Mouse (Mus musculus) forebrain, embryonic 14.5 days (tissue): Measurements from ENCODE around the gene Dnah17. TPM values are rescaled to one million over a fixed set of nuclear protein-coding genes. Genes with fewer than 3 reads are reported as not detected.

Experiments used
- ATAC-seq: fragments of 200-750 bp; cut with Nextera tagmentation; 2 replicates; pipeline ENCODE4 v1.8.0; 2017; ENCODE audit warnings: mild to moderate bottlenecking, moderate library complexity
- DNase-seq: peaks from one replicate; pipeline ENCODE4 v3.0.0-alpha.2; 2015; ENCODE audit warnings: low spot score
- H3K27ac ChIP-seq: fragments of 300-500 bp; sonication (generic); 2 replicates; pipeline ENCODE4 v1.5.1; 2014; ENCODE audit warnings: low read depth, mild to moderate bottlenecking, control low read depth, low read length, moderate library complexity
- H3K27me3 ChIP-seq: fragments of 300-500 bp; sonication (generic); replicated peaks from 2 replicates; pipeline ENCODE4 v1.6.1; 2014; ENCODE audit warnings: low read length, control low read depth, mixed read lengths; ENCODE audit not compliant: control insufficient read depth, insufficient read depth
- H3K36me3 ChIP-seq: fragments of 300-500 bp; sonication (generic); 2 replicates; pipeline ENCODE4 v1.6.1; 2014; ENCODE audit warnings: low read length, control low read depth; ENCODE audit not compliant: control insufficient read depth, insufficient read depth
- H3K4me1 ChIP-seq: fragments of 300-500 bp; sonication (generic); 2 replicates; pipeline ENCODE4 v1.6.1; 2014; ENCODE audit warnings: antibody characterized with exemption, low read length, control low read depth; ENCODE audit not compliant: control insufficient read depth, insufficient read depth
- H3K4me2 ChIP-seq: fragments of 300-500 bp; sonication (generic); 2 replicates; pipeline ENCODE4 v1.6.1; 2014; ENCODE audit warnings: mild to moderate bottlenecking, control low read depth, low read length
- H3K4me3 ChIP-seq: fragments of 300-500 bp; sonication (generic); 2 replicates; pipeline ENCODE4 v1.5.1; 2014; ENCODE audit warnings: low read depth, low read length, control low read depth
- H3K9ac ChIP-seq: fragments of 300-500 bp; sonication (generic); 2 replicates; pipeline ENCODE4 v1.6.1; 2014; ENCODE audit warnings: mild to moderate bottlenecking, low read length, control low read depth, moderate library complexity
- H3K9me3 ChIP-seq: fragments of 300-500 bp; sonication (generic); replicated peaks from 2 replicates; pipeline ENCODE4 v1.6.1; 2016; ENCODE audit warnings: low read length, control low read depth, mixed read lengths; ENCODE audit not compliant: control insufficient read depth
- WGBS: fragments of 180-500 bp; shearing (Covaris S2); extraction: QIAGEN DNeasy Blood & Tissue Kit; methylation state at CpG from one replicate; pipeline ENCODE4 v1.1.7; 2014; 5-methylcytosine and 5-hydroxymethylcytosine counted together
- polyA plus RNA-seq: library from polyadenylated mRNA; unstranded; fragments of >200 nt; fragmentation: Nextera tagmentation; extraction: Ambion mirVana; gene quantifications from 2 replicates; pipeline ENCODE4 v1.2.1, GENCODE M21; 2014

Dnah17 gene
- polyA plus RNA-seq, 1 experiment from 2014 or later = 0.08 TPM

DNA sequence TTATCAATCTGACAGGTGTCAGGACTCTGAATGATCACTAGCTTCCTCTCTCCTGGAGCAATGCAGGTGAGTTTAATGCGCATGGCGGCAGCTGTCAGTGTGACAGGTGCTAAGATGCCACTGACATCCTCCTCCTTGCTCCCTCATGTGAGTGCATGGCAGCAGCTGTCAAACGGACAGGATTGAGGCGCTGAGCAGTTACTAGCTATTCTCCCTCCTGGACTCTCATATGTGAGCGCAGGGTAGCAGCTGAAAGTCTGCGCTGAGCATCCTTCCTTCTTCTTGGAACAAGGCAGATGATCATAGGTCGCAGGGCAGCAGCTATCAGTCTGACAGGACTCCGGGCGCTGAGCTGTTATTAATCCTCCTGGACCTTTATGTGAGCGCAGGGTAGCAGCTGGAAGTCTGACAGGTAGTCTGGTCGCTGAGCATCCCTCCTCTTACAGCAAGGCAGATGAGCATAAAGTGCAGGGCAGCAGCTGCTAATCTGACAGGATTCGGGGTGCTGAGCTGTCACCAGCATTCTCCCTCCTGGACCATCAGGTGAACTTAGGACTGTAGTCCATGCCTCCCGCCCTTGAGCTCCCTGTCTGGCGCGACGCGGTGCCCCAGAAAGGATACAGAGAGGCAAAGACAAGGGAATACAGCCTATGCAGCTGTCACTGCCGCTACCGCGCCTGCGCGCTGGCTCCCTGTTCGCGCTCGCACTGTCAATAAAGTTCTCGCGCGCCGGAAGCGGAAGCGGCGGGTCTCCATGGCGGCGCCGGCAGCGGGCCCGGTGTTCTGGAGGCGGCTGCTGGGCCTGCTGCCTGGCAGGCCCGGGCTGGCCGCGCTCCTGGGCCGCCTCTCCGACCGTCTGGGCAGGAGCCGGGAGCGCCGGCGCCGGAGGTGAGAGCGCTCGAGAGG, 144.1 kb downstream of the Dnah17 start, which contains the start of gene Pgs1:
Pgs1 (plus strand) TSS at position 167 of the 906 bp plus-strand sequence.
- H3K4me1 ChIP-seq = peaks cover 11% of the 10 kb centered on the region; the same call in 1 of the 2 replicates
- ATAC-seq (peak; percentile 95), DNase-seq (peak; percentile 95)
- peak within 1 kb of the TSS; percentile 98 for H3K4me3 ChIP-seq
- H3K27ac ChIP-seq = peak within 1 kb of the TSS; percentile 84
- 6% methylated on average over 49 of the region's 51 CpGs for WGBS
- peak within 1 kb of the TSS; percentile 96 for H3K9ac ChIP-seq
- H3K9me3 ChIP-seq = no peaks in the 10 kb centered on the region
- H3K27me3 ChIP-seq = no peaks in the 10 kb centered on the region
- H3K36me3 ChIP-seq = no peaks in the 10 kb centered on the region
- peak within 1 kb of the TSS; percentile 94 for H3K4me2 ChIP-seq

DNA sequence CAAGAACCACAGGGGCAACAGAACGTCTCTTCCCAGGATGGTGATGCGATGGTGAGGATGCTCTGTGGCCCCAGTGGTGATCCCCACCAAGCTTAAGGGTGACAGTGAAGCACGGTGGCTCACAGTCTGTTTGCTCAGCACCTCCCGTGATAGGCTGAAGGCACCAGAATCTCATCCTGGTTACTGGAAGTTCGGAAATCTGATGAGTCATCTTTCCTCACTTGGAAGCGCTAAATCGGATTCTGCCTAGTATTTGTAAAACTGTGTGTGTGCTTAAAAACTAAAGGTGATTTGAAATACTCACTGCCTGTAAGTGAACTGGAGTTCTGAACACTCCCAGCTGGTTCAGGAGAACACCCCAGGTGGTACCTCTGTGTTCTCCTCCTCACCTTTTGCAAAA, 146.7 kb downstream of the Dnah17 start:
- H3K4me1 ChIP-seq = peaks cover 11% of the 10 kb centered on the region; the same call in 1 of the 2 replicates
- ATAC-seq (no peak), DNase-seq (no peak)
- H3K27me3 ChIP-seq = no peaks in the 10 kb centered on the region
- no peak overlapping the region for H3K4me2 ChIP-seq
- WGBS = 72% methylated on average over 7 of the region's 7 CpGs
- no peak overlapping the region for H3K4me3 ChIP-seq
- H3K9me3 ChIP-seq = no peaks in the 10 kb centered on the region
- H3K27ac ChIP-seq = no peak overlapping the region
- H3K36me3 ChIP-seq = no peaks in the 10 kb centered on the region
- no peak overlapping the region for H3K9ac ChIP-seq

DNA sequence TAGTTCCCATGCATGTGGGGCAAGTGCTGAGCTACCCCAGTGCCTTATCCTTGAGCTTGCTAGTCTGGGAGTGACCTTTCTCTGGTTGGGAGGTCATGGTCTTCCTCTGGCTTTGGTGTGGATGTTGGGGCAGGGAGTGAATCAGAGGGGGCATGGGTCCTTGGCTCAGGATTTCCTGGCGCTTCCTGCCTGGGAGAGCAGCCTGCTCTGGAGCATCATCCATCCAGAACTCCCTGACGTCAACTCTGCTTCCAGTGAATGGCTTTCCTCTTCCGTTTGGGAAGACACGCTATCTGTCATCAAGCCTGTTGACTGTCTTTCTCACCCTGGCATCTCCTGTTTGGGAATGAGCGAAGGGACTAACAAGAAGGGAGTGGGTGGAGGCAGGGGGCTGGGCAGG, 148.0 kb downstream of the Dnah17 start:
- Histone ChIP-seq H3K9me3 (no peaks in the 10 kb centered on the region), H3K27me3 (no peaks in the 10 kb centered on the region), H3K4me1 (peaks cover 4% of the 10 kb centered on the region; the same call in 1 of the 2 replicates), H3K36me3 (no peaks in the 10 kb centered on the region), H3K4me3 (no peak overlapping the region), H3K4me2 (no peak overlapping the region), H3K9ac (no peak overlapping the region), H3K27ac (no peak overlapping the region)
- no peak for DNase-seq
- 86% methylated on average over 5 of the region's 5 CpGs for WGBS
- no peak for ATAC-seq

DNA sequence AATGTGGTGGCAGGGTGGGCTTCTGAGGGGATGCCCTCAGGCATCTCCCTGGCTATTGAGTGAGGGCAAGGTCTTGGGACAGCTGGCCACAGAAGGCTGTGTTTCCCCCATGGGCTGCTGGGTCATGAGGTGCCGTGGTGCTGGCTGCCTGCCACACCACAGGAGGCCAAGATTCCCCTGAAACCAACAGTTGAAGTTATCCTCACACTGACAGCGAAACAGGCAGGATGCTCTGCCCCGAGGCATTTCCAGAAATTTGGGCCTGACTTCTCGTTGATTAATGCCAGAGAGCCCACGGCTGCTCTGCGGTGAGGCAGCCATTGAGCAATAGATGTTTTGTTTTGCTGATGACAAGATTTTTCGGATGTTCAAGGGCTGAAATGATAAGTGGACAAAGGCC, 151.0 kb downstream of the Dnah17 start:
- ATAC-seq (no peak), DNase-seq (no peak)
- no peak overlapping the region for H3K4me2 ChIP-seq
- H3K9ac ChIP-seq = no peak overlapping the region
- H3K4me1 ChIP-seq = peaks cover 19% of the 10 kb centered on the region
- no peak overlapping the region for H3K4me3 ChIP-seq
- no peaks in the 10 kb centered on the region for H3K27me3 ChIP-seq
- 75% methylated on average over 7 of the region's 7 CpGs for WGBS
- no peaks in the 10 kb centered on the region for H3K9me3 ChIP-seq
- H3K27ac ChIP-seq = no peak overlapping the region
- no peaks in the 10 kb centered on the region for H3K36me3 ChIP-seq

DNA sequence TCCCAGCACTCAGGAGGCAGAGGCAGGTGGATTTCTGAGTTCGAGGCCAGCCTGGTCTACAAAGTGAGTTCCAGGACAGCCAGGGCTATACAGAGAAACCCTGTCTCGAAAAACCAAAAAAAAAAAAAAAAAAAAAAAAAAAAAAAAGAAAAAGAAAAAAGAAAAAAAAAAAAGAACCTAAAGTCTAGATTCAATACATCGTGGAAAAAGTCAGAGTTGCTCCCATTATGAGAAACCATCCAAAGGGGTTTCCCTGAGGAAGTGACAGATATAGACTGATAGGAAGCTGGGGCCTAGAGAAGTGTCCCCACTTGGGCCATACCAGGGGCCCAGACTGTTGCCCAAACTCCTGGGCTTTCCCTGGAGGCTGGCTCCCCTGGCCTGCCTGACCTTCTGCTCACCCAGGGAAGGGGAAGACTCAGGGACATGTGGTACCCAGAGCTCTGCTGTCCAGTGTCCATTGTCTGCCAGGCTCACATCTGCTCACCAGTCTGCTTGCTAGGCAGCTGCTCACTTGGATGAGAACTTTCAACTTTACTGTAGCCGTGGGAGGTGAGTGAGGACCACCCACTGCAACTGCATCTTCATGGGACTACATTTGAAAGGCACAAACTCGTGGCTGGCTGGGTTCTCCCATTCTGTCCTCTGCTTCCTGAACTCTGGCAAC, 152.6 kb downstream of the Dnah17 start:
- no peak overlapping the region for H3K9ac ChIP-seq
- DNase-seq (no peak), ATAC-seq (no peak)
- H3K4me1 ChIP-seq = peaks cover 19% of the 10 kb centered on the region
- no peak overlapping the region for H3K4me3 ChIP-seq
- no peaks in the 10 kb centered on the region for H3K36me3 ChIP-seq
- H3K27me3 ChIP-seq = no peaks in the 10 kb centered on the region
- no peak overlapping the region for H3K27ac ChIP-seq
- 62% methylated on average over 4 of the region's 5 CpGs for WGBS
- no peak overlapping the region for H3K4me2 ChIP-seq
- H3K9me3 ChIP-seq = no peaks in the 10 kb centered on the region

DNA sequence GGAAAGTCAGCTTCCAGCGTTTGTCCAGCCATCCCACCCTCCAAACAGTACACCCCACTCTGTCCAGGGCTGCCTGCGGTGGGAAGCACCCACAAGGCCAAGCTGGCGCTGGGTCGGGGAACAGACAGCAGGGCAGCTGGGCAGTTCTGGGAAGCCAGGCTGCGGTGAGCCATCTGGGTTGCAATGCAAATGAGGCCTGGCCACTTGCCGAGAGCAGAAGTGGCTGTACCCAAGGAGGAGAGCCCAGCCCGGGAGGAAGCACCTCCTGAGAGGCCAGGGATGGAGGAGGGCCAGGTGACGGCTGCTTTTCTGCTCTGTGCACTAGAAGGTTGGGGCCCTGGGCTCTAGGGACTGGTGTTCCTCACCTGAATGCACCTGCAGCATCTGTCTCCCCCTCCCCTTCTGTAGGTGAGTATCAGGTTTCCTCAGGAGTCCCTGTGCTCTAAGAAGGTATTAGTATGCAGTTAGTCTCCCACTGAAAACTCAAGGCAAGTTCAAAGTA, 154.3 kb downstream of the Dnah17 start:
- 3% methylated on average over 8 of the region's 8 CpGs for WGBS
- Histone ChIP-seq H3K4me2 (peak overlapping the region; percentile 12; the same call in 1 of the 2 replicates), H3K27me3 (no peaks in the 10 kb centered on the region), H3K9me3 (no peaks in the 10 kb centered on the region), H3K27ac (peak overlapping the region; percentile 71; the same call in 1 of the 2 replicates), H3K36me3 (no peaks in the 10 kb centered on the region), H3K4me3 (no peak overlapping the region), H3K9ac (0 out of 2 replicates have a peak overlapping the region, but pooled peaks have one; percentile 17), H3K4me1 (peaks cover 19% of the 10 kb centered on the region)
- DNase-seq (peak; percentile 79), ATAC-seq (peak; percentile 79)

DNA sequence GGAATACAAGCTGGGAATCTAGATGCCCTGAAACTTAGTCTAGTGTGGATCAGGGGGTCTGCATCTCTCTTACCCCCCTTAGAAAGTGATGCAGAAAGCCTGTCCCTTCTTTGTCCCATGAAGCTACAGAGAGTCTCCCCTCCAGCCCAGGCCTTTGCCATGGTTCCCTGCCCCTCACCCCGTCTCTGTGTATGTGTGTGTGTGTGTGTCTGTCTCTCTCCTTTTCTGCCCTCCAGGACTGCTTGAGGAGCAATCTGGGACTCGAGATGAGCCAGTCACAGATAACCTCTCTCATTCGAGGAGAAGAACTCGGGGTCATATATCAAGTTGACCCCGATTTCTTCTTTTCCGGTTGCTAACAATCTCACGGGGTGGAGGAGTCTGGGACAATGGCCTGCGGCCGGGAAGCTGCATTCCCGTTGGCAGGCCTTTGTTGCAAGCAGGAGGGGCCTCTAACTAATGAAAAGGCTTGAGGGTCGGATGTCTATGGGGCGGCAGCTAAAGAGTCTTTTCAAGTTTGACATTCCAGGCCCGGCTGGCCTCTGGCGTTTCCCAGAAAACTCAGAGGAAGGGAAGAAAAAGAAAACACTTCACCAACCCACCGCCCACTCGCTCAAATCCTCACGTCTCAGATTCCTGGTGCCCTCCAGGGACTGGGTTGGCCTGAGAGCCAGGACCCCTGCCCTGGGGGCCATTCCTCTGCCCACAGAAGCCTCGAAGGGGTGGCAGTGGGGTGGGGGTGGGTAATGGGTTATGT, 155.0 kb downstream of the Dnah17 start:
- Histone ChIP-seq H3K4me1 (peaks cover 19% of the 10 kb centered on the region), H3K4me3 (no peak overlapping the region), H3K9me3 (no peaks in the 10 kb centered on the region), H3K27ac (peak overlapping the region; percentile 71; the same call in 1 of the 2 replicates), H3K4me2 (peak overlapping the region; percentile 12; the same call in 1 of the 2 replicates), H3K36me3 (no peaks in the 10 kb centered on the region), H3K27me3 (no peaks in the 10 kb centered on the region), H3K9ac (0 out of 2 replicates have a peak overlapping the region, but pooled peaks have one; percentile 17)
- ATAC-seq (peak; percentile 30; the same call in 1 of the 2 replicates), DNase-seq (peak; percentile 47)
- WGBS = 2% methylated on average over 18 of the region's 18 CpGs

DNA sequence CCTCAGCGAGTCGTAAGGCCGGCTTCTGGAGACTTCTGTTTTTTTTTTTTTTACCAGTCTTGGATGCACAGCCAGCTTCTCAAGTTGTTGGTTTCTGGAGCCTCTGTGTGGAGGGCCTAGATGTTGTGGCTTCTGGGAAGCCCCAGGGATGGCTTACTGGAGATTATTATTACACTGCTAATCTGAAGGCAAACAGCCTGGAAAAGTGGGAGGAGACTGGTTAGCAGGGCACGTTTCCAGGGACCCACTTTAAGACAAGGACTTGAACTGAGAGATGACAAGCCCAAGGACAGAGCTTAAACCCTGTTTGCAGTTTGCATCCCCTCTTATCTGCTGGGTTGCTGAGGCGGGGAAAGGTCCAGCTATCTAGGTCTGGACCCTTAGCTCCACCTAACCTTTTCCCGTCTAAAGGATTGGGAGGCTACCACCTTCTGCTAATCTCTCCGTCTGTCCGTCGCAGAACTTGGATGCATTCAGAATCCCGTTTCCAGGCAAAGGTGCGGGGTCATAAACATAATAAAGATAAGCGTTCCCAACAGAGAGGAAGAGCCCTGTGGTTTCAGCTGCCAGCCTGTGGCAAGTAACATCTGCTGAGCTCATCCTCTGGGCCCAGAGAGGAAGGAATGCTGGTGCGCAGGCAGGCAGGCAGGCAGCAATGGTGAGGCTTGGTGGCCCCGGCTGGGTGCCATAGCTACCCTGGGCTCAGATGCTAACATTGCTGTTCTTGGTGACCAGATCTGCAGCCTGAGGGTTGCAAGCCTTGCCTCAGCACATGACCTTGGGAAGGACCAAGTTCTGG, 155.9 kb downstream of the Dnah17 start:
- H3K4me3 ChIP-seq = no peak overlapping the region
- H3K36me3 ChIP-seq = no peaks in the 10 kb centered on the region
- no peak for ATAC-seq
- no peak overlapping the region for H3K4me2 ChIP-seq
- peaks cover 21% of the 10 kb centered on the region for H3K4me1 ChIP-seq
- H3K27ac ChIP-seq = no peak overlapping the region
- no peaks in the 10 kb centered on the region for H3K27me3 ChIP-seq
- no peak overlapping the region for H3K9ac ChIP-seq
- WGBS = 32% methylated on average over 14 of the region's 14 CpGs
- no peaks in the 10 kb centered on the region for H3K9me3 ChIP-seq
- no peak for DNase-seq
